Mouse (Mus musculus) cerebellum, adult 9-11 months (tissue): ENCODE measurements around the gene Brap.
"Not testable (repeated sequence)": the region's sequence is repeated elsewhere in the genome, so short reads cannot be mapped to it uniquely, and the experiment has no call there.

Experiments used
- DNase-seq: peaks from one replicate; pipeline ENCODE4 v3.0.0; 2022

Gene Brap

GRCm38 (mm10) chr5:121670412-121670811 lies 10.0 kb downstream of the Brap start:
- DNase-seq, result no peak

GRCm38 (mm10) chr5:121682250-121682649 lies 21.9 kb downstream of the Brap start:
- no peak for DNase-seq

GRCm38 (mm10) chr5:121685495-121685894 lies 25.1 kb downstream of the Brap start:
- DNase-seq, result no peak

GRCm38 (mm10) chr5:121686113-121686898 lies 25.9 kb downstream of the Brap start:
- DNase-seq, result no peak

- peak; percentile 30 for DNase-seq
Observed at GRCm38 (mm10) chr5:121690482-121691211, 30.3 kb downstream of the Brap start.

- not testable (repeated sequence) for DNase-seq
Observed at GRCm38 (mm10) chr5:121691436-121691835, 31.1 kb downstream of the Brap start.

- no peak for DNase-seq
Observed at GRCm38 (mm10) chr5:121692897-121693296, 32.5 kb downstream of the Brap start.

- DNase-seq, result no peak
Observed at GRCm38 (mm10) chr5:121696761-121697160, 36.4 kb downstream of the Brap start.

GRCm38 (mm10) chr5:121699891-121700290 lies 39.5 kb downstream of the Brap start:
- no peak for DNase-seq

GRCm38 (mm10) chr5:121700496-121700895 lies 40.1 kb downstream of the Brap start:
- DNase-seq, result no peak

- DNase-seq, result no peak
Observed at GRCm38 (mm10) chr5:121701111-121701769, 40.9 kb downstream of the Brap start.

GRCm38 (mm10) chr5:121703341-121703740 lies 43.0 kb downstream of the Brap start:
- no peak for DNase-seq

GRCm38 (mm10) chr5:121704512-121705248 lies 44.3 kb downstream of the Brap start:
- no peak for DNase-seq

GRCm38 (mm10) chr5:121710402-121710801 lies 50.0 kb downstream of the Brap start:
- no peak for DNase-seq

- no peak for DNase-seq
Observed at GRCm38 (mm10) chr5:121710851-121711173, 50.4 kb downstream of the Brap start.

GRCm38 (mm10) chr5:121711174-121711927 lies 51.0 kb downstream of the Brap start, which contains the start of gene Atxn2:
TSS of gene Atxn2 (plus strand) at chr5:121711337.
- DNase-seq, result peak; percentile 85

GRCm38 (mm10) chr5:121711928-121712231 lies 51.5 kb downstream of the Brap start:
- no peak for DNase-seq

- DNase-seq, result peak; percentile 68
Observed at GRCm38 (mm10) chr5:121712232-121712933, 52.0 kb downstream of the Brap start.

GRCm38 (mm10) chr5:121712934-121713538 lies 52.7 kb downstream of the Brap start:
- DNase-seq, result peak; percentile 54

- no peak for DNase-seq
Observed at GRCm38 (mm10) chr5:121714331-121714730, 54.0 kb downstream of the Brap start.

- no peak for DNase-seq
Observed at GRCm38 (mm10) chr5:121714928-121715327, 54.6 kb downstream of the Brap start.
